Mouse (Mus musculus) CH12.LX (cell line): ENCODE results near the gene Paqr5.

Experiments used
- CTCF ChIP-seq, 2 experiments: IDR thresholded peaks in 1 of 2; conservative IDR thresholded peaks in 1 of 2; 2 replicates each; pipeline ENCODE4 v1.5.1; 2011 to 2012; ENCODE audit warnings: low read depth in 2 of 2, low read length in 2 of 2, improper control_type of control experiment in 1 of 2, inconsistent platforms in 1 of 2, mild to moderate bottlenecking in 1 of 2, moderate library complexity in 1 of 2
- MAX ChIP-seq: IDR thresholded peaks from 2 replicates; pipeline ENCODE4 v1.6.1; 2011; ENCODE audit warnings: low read length, improper control_type of control experiment
- POLR2A ChIP-seq: IDR thresholded peaks from 2 replicates; pipeline ENCODE4 v1.6.1; 2011; ENCODE audit warnings: low read depth, mild to moderate bottlenecking, improper control_type of control experiment, low read length
- RAD21 ChIP-seq: IDR thresholded peaks from 2 replicates; pipeline ENCODE4 v1.6.1; 2011; ENCODE audit warnings: low read depth, mild to moderate bottlenecking, low read length, improper control_type of control experiment, moderate library complexity
- TCF12 ChIP-seq: IDR thresholded peaks from 2 replicates; pipeline ENCODE4 v1.6.1; 2014; ENCODE audit warnings: low read depth, mild to moderate bottlenecking, inconsistent platforms, low read length, improper control_type of control experiment

DNA sequence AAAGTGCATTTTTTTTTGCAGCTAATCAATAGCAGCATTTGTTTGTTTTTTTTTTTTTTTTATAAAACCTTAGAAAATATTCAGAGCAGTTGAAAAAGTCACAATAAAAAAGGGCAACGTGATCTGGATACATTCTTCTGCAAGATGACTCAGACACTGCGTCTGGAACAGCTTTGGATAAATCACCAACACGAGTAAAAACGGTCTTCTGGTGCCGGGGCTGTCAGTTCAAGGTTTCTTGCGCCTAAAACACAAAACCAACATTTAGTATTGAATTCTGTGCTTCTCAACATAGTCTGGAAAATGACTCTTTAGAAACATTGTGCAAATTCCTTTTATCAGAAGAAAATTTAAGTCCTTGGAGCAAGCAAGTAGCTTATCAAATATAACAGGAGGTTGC lies 109.2 kb downstream of the Paqr5 start:
- no peak for TF ChIP-seq MAX
- TF ChIP-seq POLR2A = no peak
- TF ChIP-seq RAD21 = no peak
- no peak for TF ChIP-seq TCF12
- TF ChIP-seq CTCF (conservative IDR thresholded peaks at IDR 0.05 in 1 of 2, IDR thresholded peaks at IDR 0.05 in 1 of 2; ENCODE audit: low read depth in 2 of 2, low read length in 2 of 2) = no peak
